Mouse (Mus musculus) lung, embryonic 14.5 days (tissue): ENCODE results near the gene 2310046K23Rik. TPM values are rescaled to one million over a fixed set of nuclear protein-coding genes. Genes with fewer than 3 reads are reported as not detected.

Experiments
- ATAC-seq: fragments of 200-750 bp; cut with Nextera tagmentation; 2 replicates; pipeline ENCODE4 v1.8.0; 2017; ENCODE audit warnings: mild to moderate bottlenecking, moderate TSS enrichment, moderate library complexity; ENCODE audit not compliant: insufficient read depth
- DNase-seq: peaks from one replicate; pipeline ENCODE4 v3.0.0-alpha.2; 2015
- H3K27ac ChIP-seq: fragments of 300-500 bp; sonication (generic); 2 replicates; pipeline ENCODE4 v1.5.1; 2014; ENCODE audit warnings: low read depth, mild to moderate bottlenecking, moderate library complexity
- H3K27me3 ChIP-seq: fragments of 300-500 bp; sonication (generic); 2 replicates; pipeline ENCODE4 v1.6.1; 2014; ENCODE audit warnings: low read length, control low read depth; ENCODE audit not compliant: insufficient read depth
- H3K36me3 ChIP-seq: fragments of 300-500 bp; sonication (generic); 2 replicates; pipeline ENCODE4 v1.6.1; 2014; ENCODE audit warnings: control low read depth; ENCODE audit not compliant: insufficient read depth
- H3K4me1 ChIP-seq: fragments of 300-500 bp; sonication (generic); 2 replicates; pipeline ENCODE4 v1.6.1; 2014; ENCODE audit warnings: antibody characterized with exemption, control low read depth; ENCODE audit not compliant: insufficient read depth
- H3K4me2 ChIP-seq: fragments of 300-500 bp; sonication (generic); 2 replicates; pipeline ENCODE4 v1.6.1; 2014; ENCODE audit warnings: mild to moderate bottlenecking
- H3K4me3 ChIP-seq: fragments of 300-500 bp; sonication (generic); 2 replicates; pipeline ENCODE4 v1.5.1; 2014; ENCODE audit warnings: low read depth, low read length
- H3K9ac ChIP-seq: fragments of 300-500 bp; sonication (generic); 2 replicates; pipeline ENCODE4 v1.6.1; 2014
- H3K9me3 ChIP-seq: fragments of 300-500 bp; sonication (generic); 2 replicates; pipeline ENCODE4 v1.6.1; 2016; ENCODE audit warnings: low read depth, low read length, control low read depth
- CTCF ChIP-seq: IDR thresholded peaks from 2 replicates; pipeline ENCODE4 v1.5.1; 2016; ENCODE audit warnings: antibody characterized with exemption, low read depth
- whole genome bisulfite sequencing: fragments of 180-500 bp; shearing (Covaris S2); extraction: QIAGEN DNeasy Blood & Tissue Kit; methylation state at CpG from one replicate; pipeline ENCODE4 v1.1.7; 2014; 5-methylcytosine and 5-hydroxymethylcytosine counted together
- polyA plus RNA-seq: library from polyadenylated mRNA; unstranded; fragments of >200 nt; fragmentation: Nextera tagmentation; extraction: Ambion mirVana; gene quantifications from 2 replicates; pipeline ENCODE4 v1.2.1, GENCODE M21; 2014

Gene 2310046K23Rik
- polyA plus RNA-seq, 1 experiment from 2014 or later = not detected

GRCm38 (mm10) chr3:92486307-92486706, 48.0 kb downstream of the 2310046K23Rik start:
- no peak overlapping the region; the same call in 1 of the 2 replicates for H3K27ac ChIP-seq
- no peak for TF ChIP-seq CTCF
- no peak overlapping the region for H3K4me2 ChIP-seq
- no peaks in the 10 kb centered on the region for H3K36me3 ChIP-seq
- ATAC-seq (no peak), DNase-seq (peak; percentile 32)
- H3K9me3 ChIP-seq = no peaks in the 10 kb centered on the region
- 21% methylated on average over 1 of the region's 1 CpGs for WGBS
- H3K4me1 ChIP-seq = no peaks in the 10 kb centered on the region
- H3K4me3 ChIP-seq = no peak overlapping the region
- H3K27me3 ChIP-seq = no peaks in the 10 kb centered on the region
- no peak overlapping the region for H3K9ac ChIP-seq

- no peak within 1 kb of the TSS for H3K9ac ChIP-seq
- no peaks in the 10 kb centered on the region for H3K4me1 ChIP-seq
- H3K4me3 ChIP-seq = no peak within 1 kb of the TSS
- no peaks in the 10 kb centered on the region for H3K36me3 ChIP-seq
- ATAC-seq (no peak), DNase-seq (no peak)
- no peak within 1 kb of the TSS; the same call in 1 of the 2 replicates for H3K27ac ChIP-seq
- no peaks in the 10 kb centered on the region for H3K27me3 ChIP-seq
- no peak for TF ChIP-seq CTCF
- no peaks in the 10 kb centered on the region for H3K9me3 ChIP-seq
- H3K4me2 ChIP-seq = no peak within 1 kb of the TSS
These were observed 48.4 kb downstream of the 2310046K23Rik start, which contains the start of gene Sprr1a for GRCm38 (mm10) chr3:92485863-92486262. Gene Sprr1a, minus strand, starts transcription at chr3:92485895.

Other genes starting within 250 kb of the 2310046K23Rik start
- not detected in 2 replicates for gene Sprr2a3, start 249.1 kb downstream of the 2310046K23Rik start, polyA plus RNA-seq
- gene Sprr2b, start 217.9 kb downstream of the 2310046K23Rik start, polyA plus RNA-seq = not detected in 2 replicates
- gene Sprr2d, start 195.4 kb downstream of the 2310046K23Rik start, polyA plus RNA-seq = not detected in 2 replicates
- not detected in 2 replicates for gene Sprr2e, start 182.4 kb downstream of the 2310046K23Rik start, polyA plus RNA-seq
- not detected in 2 replicates for gene Sprr2f, start 169.3 kb downstream of the 2310046K23Rik start, polyA plus RNA-seq
- gene Sprr2h, start 148.8 kb downstream of the 2310046K23Rik start, polyA plus RNA-seq = not detected in 2 replicates
- not detected in 2 replicates for gene Sprr2i, start 126.5 kb downstream of the 2310046K23Rik start, polyA plus RNA-seq
- not detected in 2 replicates for gene Sprr2j-ps, start 116.4 kb downstream of the 2310046K23Rik start, polyA plus RNA-seq
- gene Gm9774, start 105.1 kb downstream of the 2310046K23Rik start, polyA plus RNA-seq = 7.7 and 7.9 TPM in 2 replicates
- gene Sprr2k, start 101.9 kb downstream of the 2310046K23Rik start, polyA plus RNA-seq = not detected in 2 replicates
- not detected in 2 replicates for gene Sprr1b, start 95.7 kb downstream of the 2310046K23Rik start, polyA plus RNA-seq
- gene Sprr3, start 75.8 kb downstream of the 2310046K23Rik start, polyA plus RNA-seq = not detected in 2 replicates
- not detected in 2 replicates for gene Sprr1a, start 48.6 kb downstream of the 2310046K23Rik start, polyA plus RNA-seq
- not detected in 2 replicates for gene Sprr4, start 34.0 kb downstream of the 2310046K23Rik start, polyA plus RNA-seq
- 0.18 TPM in 1 of 2 replicates, not detected in the other for gene Ivl, start 39.2 kb upstream of the 2310046K23Rik start, polyA plus RNA-seq
- gene Smcp, start 54.5 kb upstream of the 2310046K23Rik start, polyA plus RNA-seq = not detected in 2 replicates
- gene 2210017I01Rik, start 73.0 kb upstream of the 2310046K23Rik start, polyA plus RNA-seq = not detected in 2 replicates
- not detected in 2 replicates for gene Lce6a, start 87.1 kb upstream of the 2310046K23Rik start, polyA plus RNA-seq
- not detected in 2 replicates for gene Lce1a1, start 113.8 kb upstream of the 2310046K23Rik start, polyA plus RNA-seq
- gene Lce1b, start 122.4 kb upstream of the 2310046K23Rik start, polyA plus RNA-seq = not detected in 2 replicates
- not detected in 2 replicates for gene Lce1a2, start 135.8 kb upstream of the 2310046K23Rik start, polyA plus RNA-seq
- gene Lce1c, start 144.7 kb upstream of the 2310046K23Rik start, polyA plus RNA-seq = not detected in 2 replicates
- not detected in 2 replicates for gene Lce1d, start 152.7 kb upstream of the 2310046K23Rik start, polyA plus RNA-seq
- not detected in 2 replicates for gene Lce1e, start 174.6 kb upstream of the 2310046K23Rik start, polyA plus RNA-seq
- not detected in 2 replicates for gene Lce1f, start 185.8 kb upstream of the 2310046K23Rik start, polyA plus RNA-seq
- gene Gm38119, start 204.6 kb upstream of the 2310046K23Rik start, polyA plus RNA-seq = not detected in 2 replicates
- not detected in 2 replicates for gene Lce1g, start 217.8 kb upstream of the 2310046K23Rik start, polyA plus RNA-seq
- gene Lce1h, start 230.6 kb upstream of the 2310046K23Rik start, polyA plus RNA-seq = not detected in 2 replicates
- not detected in 2 replicates for gene Lce1i, start 244.4 kb upstream of the 2310046K23Rik start, polyA plus RNA-seq